Comparison of ENCODE assay signal across 8 mouse cellular contexts in the genomic region with DNA sequence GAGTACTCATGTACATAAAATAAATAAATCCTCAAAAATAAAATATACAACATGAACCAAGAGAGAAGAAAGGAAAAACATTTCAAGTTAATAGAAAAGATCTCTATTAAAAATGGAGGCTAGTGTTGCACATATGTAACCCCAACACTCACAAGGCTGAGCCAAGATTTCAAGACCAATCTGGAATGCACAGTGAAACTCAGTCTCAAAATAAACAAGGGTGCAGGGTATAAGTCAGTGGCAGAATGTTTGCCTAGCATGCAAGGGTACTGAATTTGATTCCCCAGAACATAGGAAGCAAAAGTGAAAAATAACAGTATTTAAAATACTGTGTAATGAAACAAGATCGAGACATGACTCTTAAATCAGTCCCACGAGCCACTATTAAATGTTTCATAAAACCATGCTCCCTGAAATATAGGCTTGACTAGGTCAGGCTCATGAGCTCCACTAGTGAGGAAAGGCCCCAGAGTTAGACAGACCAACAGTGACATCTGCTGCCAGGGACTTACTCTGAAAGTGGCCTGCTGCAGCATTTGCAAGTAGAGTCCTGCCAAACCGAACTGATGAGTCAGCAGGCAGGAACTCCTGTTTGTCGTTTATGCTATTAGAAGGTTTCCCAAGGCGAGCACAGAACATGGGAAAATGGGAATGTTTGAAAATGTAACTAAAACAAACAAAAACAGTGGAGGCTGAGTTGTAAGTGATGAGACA.
A peak's percentile ranks its signal among the peaks of the same experiment; 100 is the strongest.
DNase-seq lines count a peak whose midpoint lies in the region; ATAC-seq and TF ChIP-seq lines count a peak whose summit lies in the region.
"Had no signal": no experiment of that assay in that cellular context is flagged by ENCODE, and none has a peak within 500 bp of the region (broad histone marks: within the 10 kb centered on the region; RNA-seq: fewer than 3 reads in every experiment).

No protein-coding gene starts in this region.

- H3K27ac ChIP-seq in cortical plate, adult 2 months (ENCODE audit: insufficient read depth, low read length), result no peak overlapping the region
- no peak overlapping the region for H3K27ac ChIP-seq in kidney, embryonic 14.5 days (ENCODE audit: low read depth, low read length)
- peak overlapping the region; percentile 56 for H3K27ac ChIP-seq in limb, embryonic 12.5 days
- H3K27ac ChIP-seq: hindbrain, embryonic 15.5 days had no signal

- no peak overlapping the region for H3K4me3 ChIP-seq in cortical plate, adult 2 months (ENCODE audit: insufficient read depth, low read length)
- no peak overlapping the region for H3K4me3 ChIP-seq in kidney, embryonic 14.5 days (ENCODE audit: low read length)
- no peak overlapping the region for H3K4me3 ChIP-seq in limb, embryonic 12.5 days (replicated peaks)
- H3K4me3 ChIP-seq: hindbrain, embryonic 15.5 days had no signal

- H3K9me3 ChIP-seq in kidney, embryonic 14.5 days (ENCODE audit: control insufficient read depth, low read length), result no peaks in the 10 kb centered on the region
- no peaks in the 10 kb centered on the region for H3K9me3 ChIP-seq in limb, embryonic 12.5 days
- H3K9me3 ChIP-seq: hindbrain, embryonic 15.5 days had no signal

- DNase-seq in ZHBTc4 (ENCODE audit: low read depth, low spot score), result peak; percentile 28
- peak; percentile 82 to 88 for DNase-seq in heart, adult 18-20 months
- peak; percentile 60 for DNase-seq in ovary, adult 18-20 months (ENCODE audit: low spot score)
- peak; percentile 72 to 73 for DNase-seq in urinary bladder, postnatal 4 days (ENCODE audit: low spot score in 2 of 2)

- peak; percentile 81 for ATAC-seq in kidney, embryonic 14.5 days (ENCODE audit: low FRiP score, low TSS enrichment)
- ATAC-seq in limb, embryonic 12.5 days (ENCODE audit: insufficient number of reproducible peaks, insufficient read depth, low FRiP score, low TSS enrichment, low read depth), result peak; percentile 90

- H3K36me3 ChIP-seq in kidney, embryonic 14.5 days (ENCODE audit: control insufficient read depth, insufficient read depth, low read length), result no peaks in the 10 kb centered on the region
- no peaks in the 10 kb centered on the region for H3K36me3 ChIP-seq in limb, embryonic 12.5 days
- H3K36me3 ChIP-seq: hindbrain, embryonic 15.5 days had no signal

- 36% methylated on average over 5 of the region's 5 CpGs for WGBS in kidney, embryonic 14.5 days
- 13% methylated on average over 5 of the region's 5 CpGs for WGBS in limb, embryonic 12.5 days

- TF ChIP-seq CTCF in cortical plate, adult 2 months (IDR thresholded peaks at IDR 0.05; ENCODE audit: extremely low read depth, insufficient read depth, low read length), result peak; percentile 51

- no peaks in the 10 kb centered on the region for H3K4me1 ChIP-seq in cortical plate, adult 2 months (ENCODE audit: control insufficient read depth, insufficient read depth, low read length)
- H3K4me1 ChIP-seq in kidney, embryonic 14.5 days (ENCODE audit: control insufficient read depth, insufficient read depth, low read length), result no peaks in the 10 kb centered on the region
- H3K4me1 ChIP-seq in limb, embryonic 12.5 days (replicated peaks), result peaks cover 10% of the 10 kb centered on the region; the same call in 1 of the 2 replicates
- H3K4me1 ChIP-seq: hindbrain, embryonic 15.5 days had no signal

- H3K27me3 ChIP-seq in kidney, embryonic 14.5 days (ENCODE audit: control insufficient read depth, insufficient read depth, low read length), result no peaks in the 10 kb centered on the region
- H3K27me3 ChIP-seq in limb, embryonic 12.5 days, result no peaks in the 10 kb centered on the region
- H3K27me3 ChIP-seq: hindbrain, embryonic 15.5 days had no signal

- no peak for TF ChIP-seq POLR2A in cortical plate, adult 2 months (IDR thresholded peaks at IDR 0.05; ENCODE audit: extremely low read depth, insufficient read depth, low read length)

- H3K4me2 ChIP-seq in kidney, embryonic 14.5 days (replicated peaks; ENCODE audit: low read depth, low read length), result no peak overlapping the region
- 0 out of 2 replicates have a peak overlapping the region, but pooled peaks have one; percentile 10 for H3K4me2 ChIP-seq in limb, embryonic 12.5 days
- H3K4me2 ChIP-seq: hindbrain, embryonic 15.5 days had no signal

- H3K9ac ChIP-seq in kidney, embryonic 14.5 days (ENCODE audit: low read depth, low read length), result no peak overlapping the region
- H3K9ac ChIP-seq in limb, embryonic 12.5 days (replicated peaks), result no peak overlapping the region
- H3K9ac ChIP-seq: hindbrain, embryonic 15.5 days had no signal

Comparison
In these comparisons a context has a peak if more than half of its experiments do, and no peak if none do; other contexts are left out.
1. DNase-seq: peak in every context shown above with its lines; median percentile 85 in heart, adult 18-20 months; 72 in urinary bladder, postnatal 4 days; 60 in ovary, adult 18-20 months; 28 in ZHBTc4.